Comparison of ENCODE assay signal across 15 mouse cellular contexts in the genomic region with DNA sequence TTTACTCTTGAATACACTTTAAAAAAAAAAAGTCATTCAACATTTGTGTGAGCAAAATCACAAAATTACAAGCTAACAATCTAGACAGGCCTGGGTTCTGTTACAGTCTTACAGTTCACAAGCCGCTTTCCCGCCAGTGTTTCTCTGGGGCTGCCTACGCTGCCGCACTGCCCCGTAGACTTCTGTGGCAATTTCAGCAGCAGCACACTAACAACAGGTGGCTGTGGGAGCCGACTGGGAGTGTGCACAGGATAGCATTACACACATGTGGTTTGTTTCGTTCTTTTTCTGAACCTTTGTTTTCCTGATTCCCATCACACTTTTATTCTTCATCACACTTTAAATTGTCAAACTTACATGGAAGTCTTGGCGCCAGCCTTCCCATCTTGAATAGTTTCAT.
"Had no signal": no experiment of that assay in that cellular context is flagged by ENCODE, and none has a peak within 500 bp of the region (broad histone marks: within the 10 kb centered on the region; RNA-seq: fewer than 3 reads in every experiment).

No protein-coding gene starts in this region.

- H3K9me3 ChIP-seq: neural tube, embryonic 15.5 days; stomach, embryonic 15.5 days had no signal

- H3K4me3 ChIP-seq: neural tube, embryonic 15.5 days; stomach, embryonic 15.5 days had no signal

- H3K36me3 ChIP-seq: neural tube, embryonic 15.5 days; stomach, embryonic 15.5 days had no signal

- H3K9ac ChIP-seq: neural tube, embryonic 15.5 days; stomach, embryonic 15.5 days had no signal

- H3K27me3 ChIP-seq: stomach, embryonic 15.5 days had no signal

- H3K27ac ChIP-seq: neural tube, embryonic 15.5 days; stomach, embryonic 15.5 days; stomach, postnatal 0 days had no signal

- DNase-seq: retina, postnatal 1 day; right cerebral cortex, adult 18-20 months; right cerebral cortex, postnatal 14 days; right cerebral cortex, postnatal 25 days; right cerebral cortex, postnatal 4 days; spleen, adult 18-20 months; thymus, adult 18-20 months; thymus, adult 2 months; thymus, postnatal 14 days; thymus, postnatal 25 days; thymus, postnatal 36 days; thymus, postnatal 4 days had no signal

- H3K4me2 ChIP-seq: neural tube, embryonic 15.5 days; stomach, embryonic 15.5 days had no signal
